Mouse (Mus musculus): ENCODE results near the gene Gm37240. TPM values are rescaled to one million over a fixed set of nuclear protein-coding genes. Genes with fewer than 3 reads are reported as not detected.

Gm37240 gene
- total RNA-seq, 1 experiment from 2014 or later = 10.8 TPM

DNA sequence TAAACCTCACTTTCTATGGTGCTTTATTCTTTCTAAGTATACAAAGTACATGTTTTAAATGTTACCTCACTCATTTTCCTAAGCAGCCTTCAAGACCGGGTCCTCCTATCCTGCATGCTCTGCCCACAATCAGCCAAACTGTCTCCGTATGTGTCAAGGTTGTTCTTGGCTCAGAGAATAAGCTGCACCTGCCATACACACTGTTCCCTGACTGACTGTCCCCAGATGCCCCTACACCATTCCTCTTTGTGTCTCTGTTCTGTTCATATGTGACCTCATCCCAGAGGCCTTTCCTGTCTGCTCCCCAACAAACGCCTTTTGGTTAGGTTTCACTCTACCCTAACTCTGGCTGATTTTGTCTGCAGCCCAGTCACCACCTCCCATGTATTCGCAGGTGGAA, 60.0 kb downstream of the Gm37240 start:
- DNase-seq = no peak

DNA sequence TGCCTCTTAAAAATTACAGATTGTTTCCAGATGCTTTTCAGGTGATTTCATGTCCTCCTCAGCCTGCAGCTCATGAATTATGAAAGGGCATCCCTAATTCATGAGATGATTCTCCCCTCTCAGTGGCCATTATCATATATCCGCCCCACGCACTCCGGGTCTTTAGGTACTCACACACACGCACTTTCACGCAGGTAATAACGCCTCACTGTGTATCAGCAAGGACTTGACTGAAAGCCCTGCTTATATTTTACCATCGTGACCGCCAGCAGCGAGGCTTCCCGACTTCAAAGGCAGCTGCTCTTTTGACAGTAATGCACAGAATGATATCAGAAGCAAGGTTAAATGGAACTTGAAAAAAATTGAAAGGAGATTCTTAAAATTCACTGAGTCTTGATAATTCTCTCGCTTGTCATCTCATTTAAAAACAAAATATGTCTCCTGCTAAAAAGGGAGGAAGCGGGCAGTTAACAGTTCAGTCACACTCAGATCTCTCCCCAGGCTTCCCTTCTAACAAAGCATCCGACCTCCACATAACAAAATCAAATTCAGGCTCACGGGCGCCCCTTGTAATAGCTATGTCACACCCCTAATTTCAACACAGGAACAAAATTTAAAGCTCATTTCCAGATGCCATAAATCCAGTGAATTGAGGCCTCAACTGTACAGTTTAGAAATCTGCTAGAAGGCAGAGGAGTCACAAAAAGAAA, 66.3 kb downstream of the Gm37240 start:
- no peak for DNase-seq

DNA sequence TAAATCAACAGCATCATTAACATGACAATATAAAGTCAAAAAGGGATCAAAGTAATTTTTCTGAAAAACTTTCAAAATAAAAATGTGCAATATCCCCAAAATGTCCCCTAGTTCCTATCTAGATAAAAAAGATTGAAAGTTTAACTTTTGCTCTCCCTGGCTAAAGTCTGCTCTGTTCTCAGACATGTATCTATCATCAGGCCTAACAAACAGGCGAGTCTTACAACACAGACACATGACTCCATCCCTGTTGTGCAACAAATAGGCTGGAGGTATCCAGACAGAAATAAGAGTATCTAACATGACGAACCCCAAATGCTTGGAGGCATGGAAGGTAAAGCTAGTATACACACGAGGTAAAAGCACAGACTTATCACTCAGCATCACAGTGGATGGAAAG, 68.0 kb downstream of the Gm37240 start:
- DNase-seq = no peak

DNA sequence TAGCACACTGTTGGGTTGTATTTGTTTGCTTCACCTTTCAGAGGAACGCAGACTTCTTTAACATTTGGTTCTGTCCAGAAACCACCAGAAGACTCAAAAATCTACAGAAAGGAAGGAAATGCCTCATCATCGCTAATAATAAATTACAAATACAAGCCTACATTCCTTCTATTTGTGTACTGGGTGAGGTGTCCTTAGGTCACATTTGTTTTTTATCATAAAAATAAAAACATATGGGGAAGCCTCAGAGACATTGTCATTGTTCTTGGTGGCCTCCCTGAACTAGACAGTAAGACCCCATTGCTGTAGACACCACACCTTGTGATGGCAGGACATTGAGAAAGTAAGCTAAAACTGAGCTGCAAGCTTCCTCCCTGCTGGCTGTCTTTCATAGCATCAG, 70.1 kb downstream of the Gm37240 start, which contains the start of gene Fam160a1:
Fam160a1 (minus strand) TSS at position 101 of the 400 bp plus-strand sequence.
- DNase-seq = no peak

DNA sequence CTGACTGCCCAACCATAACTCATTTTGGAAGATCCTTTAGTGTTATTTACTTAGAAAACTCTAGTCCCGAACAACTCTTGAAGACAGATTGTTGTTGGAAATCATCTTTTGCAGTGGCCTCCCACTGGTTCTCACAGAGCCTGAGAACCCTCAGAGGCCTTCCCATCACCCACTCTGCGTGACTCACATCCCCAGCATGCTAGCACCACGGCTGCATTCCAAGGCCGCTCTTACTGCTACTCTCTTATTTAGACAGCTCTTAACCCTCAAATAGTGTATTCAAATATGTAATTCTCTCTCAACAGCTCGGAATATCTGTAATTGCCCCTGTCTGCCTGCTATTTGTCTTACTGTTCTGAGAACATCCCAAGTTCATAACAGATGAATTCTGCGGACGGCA, 73.1 kb downstream of the Gm37240 start:
- peak; percentile 70 for DNase-seq

DNA sequence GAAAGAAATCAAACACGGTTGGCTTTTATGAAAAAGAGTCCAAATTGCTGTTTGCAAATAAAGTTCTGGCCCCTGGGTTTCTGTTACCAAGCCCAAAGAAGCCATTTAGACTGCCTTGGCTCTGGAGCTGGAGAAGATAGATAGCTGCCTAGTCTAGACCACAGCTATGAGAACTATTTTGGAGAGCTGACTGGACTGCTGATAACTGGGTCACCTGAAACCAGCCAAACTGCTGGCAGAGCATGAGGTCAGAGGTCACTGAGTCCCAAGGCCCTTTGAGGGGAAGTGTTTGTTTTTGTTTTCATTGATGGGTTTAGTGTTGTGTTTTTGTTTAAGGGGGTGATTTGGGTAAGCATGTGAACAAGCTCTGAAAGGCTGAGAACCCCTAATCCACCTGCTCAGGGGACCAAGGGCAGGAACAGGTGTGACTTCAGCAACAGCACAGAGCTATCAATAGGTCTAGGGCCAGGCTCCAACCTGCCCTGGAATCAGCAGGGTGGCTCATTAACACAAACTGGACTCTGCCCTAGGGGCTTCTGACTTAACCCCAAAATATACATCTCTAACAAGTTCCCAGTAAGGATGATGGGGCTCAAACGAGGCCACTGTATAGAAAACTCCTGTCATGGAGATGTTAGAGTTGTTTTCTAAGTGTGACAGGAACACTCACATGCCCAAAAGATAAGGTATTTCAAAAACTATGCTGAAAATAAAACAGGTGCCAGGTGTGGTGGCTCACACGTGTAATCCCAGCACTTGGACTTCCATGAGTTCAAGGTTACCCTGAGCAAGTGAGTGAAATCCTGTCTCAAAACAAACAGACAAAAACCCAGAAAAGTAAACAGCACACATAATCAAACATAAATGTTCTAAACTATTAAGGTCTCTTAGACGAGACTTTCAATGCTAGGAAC, 74.0 kb downstream of the Gm37240 start:
- no peak for DNase-seq

DNA sequence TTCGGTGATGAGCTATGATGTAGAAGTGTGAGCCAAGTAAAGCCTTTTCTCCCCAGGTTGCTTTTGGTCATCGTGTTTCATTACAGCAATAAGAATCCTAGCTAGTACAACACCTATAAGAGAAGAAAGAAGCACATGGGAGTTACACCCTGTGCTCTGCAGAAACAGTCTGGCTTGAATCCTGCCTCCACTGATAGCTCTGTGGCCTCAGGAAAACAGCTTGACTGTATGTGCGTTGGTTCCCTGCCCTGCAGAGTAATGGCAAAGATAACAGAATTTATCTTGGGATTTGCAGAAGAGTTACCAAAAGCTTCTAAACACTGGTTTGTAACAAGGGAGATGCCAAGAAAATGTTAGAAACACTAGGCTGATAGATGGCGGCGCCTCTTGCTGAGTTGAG, 75.3 kb downstream of the Gm37240 start:
- DNase-seq = no peak

DNA sequence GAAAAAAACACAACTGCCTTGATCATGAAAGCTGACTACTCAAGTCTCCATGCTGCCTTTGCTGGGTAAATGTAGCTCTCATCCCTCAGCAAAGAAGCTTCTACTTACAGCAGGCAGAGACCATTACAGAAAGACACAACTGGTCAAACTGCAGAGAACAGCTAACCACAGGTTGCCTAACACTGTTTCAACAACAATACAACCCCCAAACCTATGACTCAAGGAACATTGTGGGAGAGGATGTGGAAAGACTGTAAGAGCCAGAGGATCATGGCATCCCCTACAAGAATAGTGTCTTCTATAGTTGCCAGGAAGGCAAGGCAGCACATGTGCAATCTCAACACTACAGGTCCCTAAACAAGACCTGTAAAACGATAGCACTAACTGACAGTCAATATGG, 94.2 kb downstream of the Gm37240 start:
- DNase-seq = no peak

DNA sequence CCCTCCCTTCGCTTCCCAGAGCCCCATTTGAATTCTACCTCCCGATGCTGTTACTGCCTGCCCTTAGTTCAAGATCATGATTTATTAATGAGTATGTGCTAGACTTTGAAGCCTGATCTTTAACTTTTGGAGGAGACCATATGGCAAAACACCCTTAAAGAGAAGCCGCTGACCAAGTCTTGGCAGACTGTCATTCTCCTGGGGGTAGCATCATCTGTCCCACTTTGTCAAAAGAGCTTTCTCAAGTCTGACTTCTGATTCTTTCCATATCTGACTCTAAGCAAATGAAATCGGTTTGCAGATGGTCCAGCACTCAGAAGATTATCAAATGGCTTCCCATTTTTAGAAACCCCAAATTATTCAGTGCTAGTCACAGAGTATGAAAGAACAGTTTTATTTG, 97.6 kb downstream of the Gm37240 start:
- no peak for DNase-seq

DNA sequence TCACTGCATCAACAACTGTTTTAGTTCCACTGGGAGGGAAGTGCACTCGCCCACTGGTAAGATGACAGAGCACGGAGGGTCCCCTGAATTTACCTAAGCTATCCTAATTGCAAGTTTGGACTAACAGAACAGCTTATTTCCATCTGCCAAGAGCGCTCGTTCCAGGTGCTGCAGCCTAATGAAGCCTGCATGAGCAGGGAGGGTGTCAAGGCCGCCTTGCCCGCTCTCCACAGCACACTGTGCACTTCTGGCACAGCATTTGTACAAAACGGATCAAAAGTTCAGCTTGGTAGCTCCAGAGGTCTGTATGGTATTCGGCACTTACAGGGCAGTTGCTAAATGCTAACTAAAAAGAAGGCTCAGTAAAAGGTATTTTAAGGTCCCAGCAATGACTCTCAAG, 100.8 kb downstream of the Gm37240 start:
- peak; percentile 7 for DNase-seq

DNA sequence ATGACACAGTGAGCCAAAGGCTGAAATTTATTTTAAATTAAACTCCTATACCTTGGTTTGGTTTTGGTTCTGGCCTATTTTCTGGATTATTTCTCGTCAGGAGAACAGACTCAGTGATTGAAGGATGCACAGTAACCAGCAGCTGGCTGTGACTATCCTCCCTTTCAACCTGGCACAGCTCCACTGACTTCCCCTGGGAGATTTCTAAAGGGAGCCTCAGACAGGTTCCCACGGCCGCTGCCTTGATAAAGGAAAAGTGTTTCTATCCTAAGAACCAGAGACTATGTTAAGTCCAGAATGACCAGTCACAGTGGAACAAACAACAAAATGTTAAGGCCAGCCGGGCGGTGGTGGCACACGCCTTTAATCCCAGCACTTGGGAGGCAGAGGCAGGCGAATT, 106.4 kb downstream of the Gm37240 start:
- no peak for DNase-seq

DNA sequence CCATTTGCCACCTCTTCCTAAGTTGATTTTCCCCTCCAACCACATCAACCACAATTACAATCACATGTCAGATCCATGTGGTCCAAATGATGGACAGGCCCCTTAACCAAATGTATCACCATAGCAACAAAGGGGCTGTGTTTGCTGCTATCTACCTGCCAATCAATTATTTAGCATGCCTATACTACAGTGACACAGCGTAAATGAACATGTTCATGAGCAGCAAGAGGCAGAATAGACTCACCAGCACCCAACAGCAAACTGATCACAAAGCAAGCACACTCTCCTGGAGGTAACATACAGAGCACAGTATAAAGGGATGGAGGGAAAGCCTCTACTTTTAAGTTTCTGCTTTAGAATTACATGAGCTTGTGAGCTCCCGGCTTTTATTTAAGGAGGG, 107.0 kb downstream of the Gm37240 start:
- DNase-seq = no peak

DNA sequence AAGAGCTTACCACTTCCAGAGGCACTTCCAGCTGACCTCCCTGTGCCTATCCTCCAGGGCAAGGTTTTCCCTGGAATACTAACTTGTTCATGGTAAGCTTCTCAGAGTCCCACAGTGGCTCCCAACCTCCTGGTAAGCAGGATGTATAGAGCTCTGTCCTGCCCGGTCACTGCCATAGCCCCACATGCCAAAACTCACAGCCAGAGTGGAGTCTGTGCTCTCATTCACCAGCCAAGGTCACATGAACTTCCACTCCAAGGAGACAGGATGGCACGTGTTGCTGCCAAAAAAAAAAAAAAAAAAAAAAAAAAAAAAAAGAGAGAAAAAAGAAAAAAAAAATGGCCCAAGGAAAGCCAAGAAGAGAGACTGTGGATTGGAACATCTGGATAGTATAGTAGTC, 109.5 kb downstream of the Gm37240 start:
- no peak for DNase-seq

DNA sequence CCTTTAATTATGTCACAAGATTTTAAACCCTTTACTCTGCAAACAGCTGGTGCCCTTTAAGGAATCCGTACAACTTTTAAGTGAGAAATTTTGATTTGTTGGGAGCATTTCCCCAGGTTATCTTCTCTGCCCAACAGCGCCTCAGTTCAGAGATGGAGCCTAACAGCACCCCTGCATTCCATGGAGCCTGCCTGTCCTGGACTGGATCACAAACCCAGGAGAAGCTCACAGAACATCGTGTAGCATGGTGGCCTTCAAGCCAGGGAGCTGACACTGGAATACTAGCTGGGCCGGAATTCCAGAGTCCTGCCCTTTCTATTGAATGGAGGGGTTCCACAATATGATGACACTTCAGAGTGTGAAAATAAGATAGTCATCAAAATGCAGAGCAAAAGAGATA, 110.0 kb downstream of the Gm37240 start:
- DNase-seq = no peak

DNA sequence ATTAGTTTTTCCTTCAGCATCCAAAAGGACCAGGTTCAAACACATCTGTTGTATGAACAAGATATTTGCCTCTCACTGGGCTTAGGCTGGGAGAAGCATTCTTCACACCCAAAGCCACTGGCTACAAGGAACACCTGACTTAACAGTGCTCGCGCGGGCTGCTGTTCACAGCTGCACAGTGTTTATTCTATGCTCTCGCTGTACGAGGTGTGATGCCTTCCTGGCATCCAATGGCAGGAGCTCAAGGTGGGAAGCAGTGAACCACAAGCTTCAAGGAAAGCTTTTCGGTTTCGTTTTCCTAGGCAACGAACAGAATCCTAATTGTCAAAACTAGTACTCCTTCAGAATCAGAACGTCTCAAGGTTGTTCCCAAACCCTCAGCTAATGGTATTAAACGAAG, 110.6 kb downstream of the Gm37240 start:
- DNase-seq = no peak

DNA sequence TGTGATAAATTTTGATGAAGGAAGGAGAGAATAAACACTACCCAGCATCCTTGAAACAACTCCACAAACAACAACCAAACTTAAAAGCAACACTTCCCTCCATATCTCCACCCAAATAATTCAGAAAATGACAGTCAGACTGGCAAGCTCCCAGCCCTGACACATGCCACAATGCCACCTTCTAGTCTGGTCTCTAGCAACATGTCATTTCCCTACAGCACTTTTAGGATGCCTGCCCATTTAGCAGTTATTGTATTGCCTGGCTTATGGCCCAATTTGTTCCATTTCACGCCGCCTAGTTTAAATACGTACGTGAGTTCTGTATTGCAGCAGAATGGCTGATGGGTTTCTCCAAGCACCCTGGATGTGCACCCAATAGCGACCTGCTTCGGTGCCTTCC, 111.2 kb downstream of the Gm37240 start:
- no peak for DNase-seq

DNA sequence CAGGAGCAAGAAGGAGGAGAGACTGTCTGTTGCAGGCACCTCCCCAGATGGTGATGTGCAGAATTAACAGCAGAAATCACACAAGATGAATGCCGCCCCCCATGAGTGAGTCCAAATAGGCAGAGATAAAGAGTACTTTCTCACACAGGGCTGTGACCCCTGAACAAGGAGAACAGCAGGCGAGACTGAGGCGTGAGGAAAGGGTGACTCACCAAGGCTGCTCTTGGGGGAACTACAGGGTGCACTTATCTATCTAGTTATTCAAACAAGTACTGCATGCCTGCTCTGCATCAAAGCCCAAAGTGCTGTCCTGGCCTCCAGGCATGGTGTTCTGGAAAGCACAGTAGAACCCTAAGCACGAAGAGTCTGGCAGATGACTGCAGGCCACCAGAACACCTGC, 113.4 kb downstream of the Gm37240 start:
- peak; percentile 18 for DNase-seq

DNA sequence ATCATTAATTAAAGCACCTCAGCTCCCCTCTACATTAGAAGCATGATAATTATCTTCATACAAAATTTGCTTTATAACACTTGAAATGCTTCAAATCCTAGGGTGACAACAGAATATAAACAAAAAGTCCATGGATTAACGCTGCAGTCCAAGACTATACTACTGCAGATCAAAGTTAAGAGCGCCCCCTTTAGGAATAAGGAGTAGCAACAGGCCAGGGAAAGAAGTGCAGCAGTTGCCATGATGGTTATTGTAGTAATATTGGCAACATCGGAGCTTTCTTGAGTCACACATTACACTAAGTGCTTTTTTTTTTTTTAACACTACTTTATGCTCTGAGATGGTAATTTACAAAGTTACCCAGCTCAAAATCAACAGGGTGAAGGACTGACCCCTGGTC, 113.9 kb downstream of the Gm37240 start:
- DNase-seq = no peak

DNA sequence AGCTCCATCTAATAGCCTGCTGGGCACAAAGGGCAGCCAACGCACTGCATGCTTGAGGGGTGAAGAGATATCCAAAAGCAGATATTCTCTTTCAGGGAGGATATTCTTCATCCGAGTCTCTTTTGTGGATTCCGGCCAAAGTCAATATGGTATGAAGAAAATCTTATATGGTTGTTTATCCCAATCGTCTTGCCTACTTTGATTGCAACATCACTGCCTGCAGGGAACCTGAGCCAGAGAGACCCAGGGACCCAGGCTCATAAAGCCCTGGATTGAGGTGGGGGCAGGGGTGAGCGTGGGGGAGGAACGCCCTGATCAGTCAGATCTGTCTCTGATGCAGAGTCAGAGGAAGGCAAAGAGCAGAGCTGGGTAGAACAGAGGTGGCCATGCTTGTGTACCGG, 122.4 kb downstream of the Gm37240 start:
- no peak for DNase-seq

DNA sequence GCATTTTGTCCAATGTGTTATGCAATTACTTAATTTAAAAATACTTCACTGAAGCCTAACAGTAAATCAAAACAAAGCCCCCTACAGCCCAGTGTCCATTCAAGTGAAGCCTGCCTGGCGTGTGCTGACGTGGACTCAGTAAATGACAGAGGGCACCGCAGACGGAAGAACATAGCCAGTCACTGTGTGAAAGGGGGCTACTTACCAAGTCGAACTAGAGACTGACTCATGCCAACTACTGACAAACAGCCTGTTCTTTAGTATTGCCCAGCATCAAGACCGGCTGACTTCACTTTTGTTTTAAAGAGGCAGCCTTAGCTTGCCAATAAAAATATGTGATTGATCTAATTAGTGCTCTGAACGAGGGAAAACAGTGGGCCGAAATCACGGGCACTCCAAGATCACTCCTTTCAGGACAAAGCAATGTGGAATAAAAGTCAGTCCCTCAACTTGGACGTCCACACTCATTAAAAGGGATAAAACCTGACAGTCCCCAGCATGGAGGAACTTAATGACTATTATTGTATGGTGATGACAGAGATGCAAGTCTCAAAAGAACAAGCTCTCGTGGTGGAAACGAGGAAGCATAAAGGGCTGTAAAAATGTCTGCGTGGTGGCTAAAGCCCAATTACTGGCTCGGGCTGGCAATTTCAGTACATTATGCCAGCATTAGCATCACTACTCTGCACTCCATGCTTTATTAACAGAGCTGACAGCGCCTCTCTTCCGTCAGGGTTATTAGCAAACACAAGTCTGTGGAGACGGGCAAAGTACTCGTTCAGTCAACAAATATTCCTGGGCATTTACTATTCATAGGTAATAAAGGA, 123.1 kb downstream of the Gm37240 start:
- no peak for DNase-seq

DNA sequence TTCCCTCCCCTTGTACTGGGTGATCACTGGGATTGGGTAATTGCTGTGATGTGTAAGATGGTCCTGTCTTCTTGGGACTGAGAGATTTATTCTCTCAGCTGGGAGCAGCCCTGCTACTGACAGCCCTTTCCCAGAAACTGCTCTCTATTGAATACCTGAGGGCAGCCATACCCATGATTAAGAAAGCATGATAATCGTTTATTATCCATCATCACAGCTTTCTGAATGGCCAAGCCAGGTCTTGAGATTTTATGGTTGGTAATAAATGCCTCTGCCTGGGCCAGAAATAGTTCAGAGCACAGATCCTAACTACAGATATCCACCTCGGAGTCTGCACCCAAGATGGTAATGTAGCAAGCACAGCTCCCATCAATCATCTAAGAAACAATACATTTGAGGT, 129.4 kb downstream of the Gm37240 start:
- DNase-seq = no peak

DNA sequence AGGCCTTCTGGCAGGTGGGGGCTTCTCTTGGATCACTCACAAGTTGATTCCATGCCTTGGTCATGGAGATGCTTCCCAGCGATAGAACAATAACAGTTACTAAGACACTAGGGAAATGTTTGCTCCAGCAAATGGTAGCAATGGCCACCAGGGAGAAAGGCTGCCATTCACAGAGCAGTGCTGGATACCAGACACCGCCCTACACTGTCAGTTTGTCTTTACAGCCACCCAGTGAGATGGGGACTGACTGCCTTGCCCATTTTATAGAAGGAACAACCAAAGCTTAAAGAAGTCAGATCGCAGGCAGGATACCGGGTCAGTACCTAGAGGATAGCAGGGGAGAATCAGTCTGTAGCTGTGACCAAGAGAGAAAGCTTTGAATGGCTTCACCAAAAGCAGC, 129.9 kb downstream of the Gm37240 start:
- no peak for DNase-seq

DNA sequence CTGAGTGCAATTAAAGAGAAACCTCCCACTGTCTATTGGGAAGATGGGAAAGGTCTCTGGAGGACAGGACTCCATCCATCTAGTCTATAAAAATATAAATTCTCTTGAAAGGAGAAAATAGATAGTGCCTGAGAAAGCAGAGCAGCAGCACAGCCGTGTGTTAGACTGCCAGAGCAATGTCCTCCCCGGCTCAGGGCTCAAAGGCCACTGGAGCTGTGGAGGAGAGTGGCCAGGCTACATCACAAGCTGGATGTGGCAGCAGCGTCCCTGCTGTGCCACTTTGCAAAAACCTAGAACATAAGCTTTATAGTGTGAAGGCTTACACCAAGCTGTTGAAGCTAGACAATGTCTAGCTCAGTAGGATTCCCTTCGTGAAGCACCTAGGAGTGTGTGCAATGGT, 138.0 kb downstream of the Gm37240 start:
- no peak for DNase-seq

Measured in adrenal gland, postnatal 25 days (tissue).